Mouse (Mus musculus) forebrain, embryonic 15.5 days (tissue): ENCODE results near the gene Plxdc1. TPM values are rescaled to one million over a fixed set of nuclear protein-coding genes. Genes with fewer than 3 reads are reported as not detected.

ENCODE experiments used
- ATAC-seq: fragments of 200-750 bp; cut with Nextera tagmentation; replicated peaks from 2 replicates; pipeline ENCODE4 v1.8.0; 2017; ENCODE audit warnings: mild to moderate bottlenecking, moderate TSS enrichment, moderate library complexity
- H3K27ac ChIP-seq: fragments of 300-500 bp; sonication (generic); replicated peaks from 2 replicates; pipeline ENCODE4 v1.5.1; 2015; ENCODE audit warnings: mild to moderate bottlenecking, inconsistent platforms
- H3K27me3 ChIP-seq: fragments of 300-500 bp; sonication (generic); 2 replicates; pipeline ENCODE4 v1.6.1; 2015; ENCODE audit warnings: inconsistent platforms
- H3K36me3 ChIP-seq: fragments of 300-500 bp; sonication (generic); 2 replicates; pipeline ENCODE4 v1.6.1; 2015; ENCODE audit warnings: mild to moderate bottlenecking, inconsistent platforms
- H3K4me1 ChIP-seq: fragments of 300-500 bp; sonication (generic); 2 replicates; pipeline ENCODE4 v1.6.1; 2015; ENCODE audit warnings: inconsistent platforms
- H3K4me2 ChIP-seq: fragments of 300-500 bp; sonication (generic); replicated peaks from 2 replicates; pipeline ENCODE4 v1.6.1; 2015; ENCODE audit warnings: mild to moderate bottlenecking, inconsistent platforms
- H3K4me3 ChIP-seq: fragments of 300-500 bp; sonication (generic); 2 replicates; pipeline ENCODE4 v1.5.1; 2015; ENCODE audit warnings: mild to moderate bottlenecking, inconsistent platforms
- H3K9ac ChIP-seq: fragments of 300-500 bp; sonication (generic); replicated peaks from 2 replicates; pipeline ENCODE4 v1.6.1; 2015; ENCODE audit warnings: mild to moderate bottlenecking, inconsistent platforms
- H3K9me3 ChIP-seq: fragments of 300-500 bp; sonication (generic); 2 replicates; pipeline ENCODE4 v1.6.1; 2016; ENCODE audit warnings: inconsistent platforms
- WGBS: fragments of 180-500 bp; shearing (Covaris S2); methylation state at CpG from one replicate; pipeline ENCODE4 v1.1.7; 2015; ENCODE audit warnings: mixed read lengths; 5-methylcytosine and 5-hydroxymethylcytosine counted together
- polyA plus RNA-seq: library from polyadenylated mRNA; unstranded; fragments of >200 nt; fragmentation: Nextera tagmentation; extraction: Ambion mirVana; gene quantifications from 2 replicates; pipeline ENCODE4 v1.2.1, GENCODE M21; 2015

The Plxdc1 gene
- polyA plus RNA-seq, 1 experiment from 2014 or later = 0.65 TPM

DNA sequence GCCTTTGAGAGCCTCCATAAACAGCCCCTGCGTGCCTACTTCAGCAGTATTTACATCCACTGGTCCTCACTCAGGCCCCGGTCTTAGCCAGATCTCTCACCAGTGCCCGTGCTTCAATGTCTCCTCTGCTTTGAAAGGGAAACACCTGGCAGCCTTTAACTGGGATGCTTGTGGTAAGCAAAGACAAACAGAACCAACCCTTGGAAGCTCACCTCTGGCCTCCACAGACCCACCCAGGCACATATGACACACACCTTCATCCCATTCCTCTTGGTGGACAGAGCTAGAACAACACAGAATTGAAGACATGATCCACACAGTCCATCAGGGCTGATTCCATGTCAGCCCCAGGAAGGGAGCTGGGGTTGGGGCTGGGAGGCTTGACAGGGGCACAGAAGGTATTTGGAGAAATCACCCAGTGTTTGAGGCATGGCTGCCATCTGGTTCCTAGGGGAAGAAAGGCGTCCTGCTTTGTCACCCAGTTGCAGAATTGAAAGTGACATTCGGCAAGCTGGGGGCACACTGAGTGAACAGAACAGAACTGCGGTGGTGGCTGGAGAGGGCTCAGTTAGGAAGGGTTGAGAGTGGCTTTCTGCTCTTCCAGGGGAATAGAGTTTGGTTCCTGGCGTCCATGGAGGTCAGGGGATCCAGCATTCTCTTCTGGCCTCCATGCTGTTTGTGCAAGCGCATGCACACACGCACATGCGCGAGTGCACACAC is 12.0 kb upstream of the Plxdc1 start:
- Histone ChIP-seq H3K27me3 (no peaks in the 10 kb centered on the region), H3K27ac (no peak overlapping the region), H3K36me3 (0 out of 2 replicates have a peak, but pooled peaks cover 3% of the 10 kb centered on the region), H3K4me2 (no peak overlapping the region), H3K9me3 (no peaks in the 10 kb centered on the region), H3K9ac (no peak overlapping the region), H3K4me3 (no peak overlapping the region), H3K4me1 (peaks cover 28% of the 10 kb centered on the region)
- 80% methylated on average over 11 of the region's 11 CpGs for WGBS
- ATAC-seq = no peak

- Histone ChIP-seq H3K4me2 (no peak overlapping the region), H3K9me3 (no peaks in the 10 kb centered on the region), H3K4me1 (peaks cover 21% of the 10 kb centered on the region), H3K27me3 (no peaks in the 10 kb centered on the region), H3K9ac (no peak overlapping the region), H3K4me3 (no peak overlapping the region), H3K27ac (no peak overlapping the region), H3K36me3 (no peaks in the 10 kb centered on the region)
- 74% methylated on average over 8 of the region's 8 CpGs for WGBS
- no peak for ATAC-seq
These were observed 11.2 kb upstream of the Plxdc1 start for GRCm38 (mm10) chr11:97997387-97997960.

DNA sequence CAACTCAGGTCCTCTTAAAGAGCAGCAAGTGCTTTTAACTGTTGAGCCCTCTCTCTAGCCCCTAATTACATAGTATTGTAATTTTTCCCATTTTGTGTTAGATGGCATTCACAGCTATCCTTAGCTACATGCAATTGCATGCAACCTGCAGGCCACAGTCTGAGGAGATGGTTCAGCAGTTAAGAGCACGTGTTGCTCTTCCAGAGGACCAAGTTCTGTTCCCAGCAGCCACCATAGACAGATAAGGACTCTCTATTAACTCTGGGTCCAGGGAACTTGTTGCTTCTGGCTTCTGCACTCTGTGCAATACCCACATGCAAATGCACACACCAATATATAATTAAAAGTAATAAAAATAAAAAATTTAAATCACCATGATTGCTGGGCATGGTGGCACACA is 10.4 kb upstream of the Plxdc1 start:
- H3K4me1 ChIP-seq = peaks cover 17% of the 10 kb centered on the region
- no peak overlapping the region for H3K9ac ChIP-seq
- H3K9me3 ChIP-seq = no peaks in the 10 kb centered on the region
- H3K27ac ChIP-seq = no peak overlapping the region
- H3K4me3 ChIP-seq = no peak overlapping the region
- no peak overlapping the region for H3K4me2 ChIP-seq
- no peaks in the 10 kb centered on the region for H3K27me3 ChIP-seq
- H3K36me3 ChIP-seq = no peaks in the 10 kb centered on the region
- no peak for ATAC-seq
- 74% methylated on average over 1 of the region's 1 CpGs for WGBS

GRCm38 (mm10) chr11:97995564-97996288 is 9.5 kb upstream of the Plxdc1 start, which contains the start of gene Arl5c:
TSS of gene Arl5c (minus strand) at chr11:97996181.
- Histone ChIP-seq H3K4me2 (peak within 1 kb of the TSS; percentile 91), H3K9me3 (no peaks in the 10 kb centered on the region), H3K27me3 (no peaks in the 10 kb centered on the region), H3K4me1 (peaks cover 17% of the 10 kb centered on the region), H3K9ac (peak within 1 kb of the TSS; percentile 42), H3K36me3 (no peaks in the 10 kb centered on the region), H3K4me3 (peak within 1 kb of the TSS; percentile 45), H3K27ac (no peak within 1 kb of the TSS)
- under 1% methylated on average over 25 of the region's 26 CpGs for WGBS
- no peak; the same call in 1 of the 2 replicates for ATAC-seq

GRCm38 (mm10) chr11:97994539-97995100 is 8.4 kb upstream of the Plxdc1 start:
- Histone ChIP-seq H3K4me1 (peaks cover 26% of the 10 kb centered on the region), H3K36me3 (no peaks in the 10 kb centered on the region), H3K27ac (no peak overlapping the region), H3K4me3 (peak overlapping the region; percentile 45), H3K9ac (peak overlapping the region; percentile 42), H3K27me3 (no peaks in the 10 kb centered on the region), H3K4me2 (peak overlapping the region; percentile 91), H3K9me3 (no peaks in the 10 kb centered on the region)
- peak; percentile 57; the same call in 1 of the 2 replicates for ATAC-seq
- WGBS = 4% methylated on average over 13 of the region's 13 CpGs

GRCm38 (mm10) chr11:97988530-97989096 is 2.4 kb upstream of the Plxdc1 start:
- Histone ChIP-seq H3K9me3 (no peaks in the 10 kb centered on the region), H3K4me3 (peak overlapping the region; percentile 97), H3K27me3 (peaks cover 30% of the 10 kb centered on the region), H3K4me1 (peaks cover 36% of the 10 kb centered on the region), H3K9ac (peak overlapping the region; percentile 78), H3K36me3 (no peaks in the 10 kb centered on the region), H3K4me2 (peak overlapping the region; percentile 60), H3K27ac (peak overlapping the region; percentile 91)
- WGBS = 0% methylated on average over 26 of the region's 26 CpGs
- peak; percentile 92 for ATAC-seq

- Histone ChIP-seq H3K36me3 (no peaks in the 10 kb centered on the region), H3K9ac (peak overlapping the region; percentile 78), H3K27ac (peak overlapping the region; percentile 91), H3K9me3 (no peaks in the 10 kb centered on the region), H3K27me3 (peaks cover 30% of the 10 kb centered on the region), H3K4me2 (peak overlapping the region; percentile 82), H3K4me1 (peaks cover 36% of the 10 kb centered on the region), H3K4me3 (peak overlapping the region; percentile 97)
- ATAC-seq = peak; percentile 76
- under 1% methylated on average over 42 of the region's 42 CpGs for WGBS
These were observed 1.6 kb upstream of the Plxdc1 start for GRCm38 (mm10) chr11:97987551-97988526.

GRCm38 (mm10) chr11:97986738-97987465 is 658 bp upstream of the Plxdc1 start:
- Histone ChIP-seq H3K36me3 (no peaks in the 10 kb centered on the region), H3K9ac (peak overlapping the region; percentile 58; the same call in 1 of the 2 replicates), H3K4me3 (peak overlapping the region; percentile 97), H3K4me1 (peaks cover 36% of the 10 kb centered on the region), H3K27ac (no peak overlapping the region), H3K27me3 (peaks cover 30% of the 10 kb centered on the region), H3K4me2 (peak overlapping the region; percentile 82), H3K9me3 (no peaks in the 10 kb centered on the region)
- ATAC-seq = no peak
- 25% methylated on average over 16 of the region's 17 CpGs for WGBS

DNA sequence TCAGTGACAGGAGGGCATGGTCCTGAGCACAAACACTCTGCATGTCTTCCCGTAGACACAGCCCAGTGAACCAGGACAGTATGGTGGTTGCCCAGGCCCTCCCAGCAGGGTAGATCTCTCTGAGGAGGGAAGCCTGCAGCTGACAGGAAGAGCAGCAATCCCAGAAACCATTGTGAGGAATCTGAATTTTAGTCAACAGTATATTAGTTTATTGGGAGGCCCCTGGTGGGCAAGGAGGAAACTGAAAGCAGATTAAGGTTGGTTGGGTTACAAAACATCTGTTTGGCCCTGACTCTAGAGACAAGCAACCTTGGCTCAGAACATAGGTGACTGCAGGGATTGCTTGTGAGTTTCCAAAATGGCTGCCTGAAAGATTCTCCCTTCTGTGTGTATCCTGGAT is 2.3 kb downstream of the Plxdc1 start:
- Histone ChIP-seq H3K36me3 (no peaks in the 10 kb centered on the region), H3K4me3 (no peak overlapping the region), H3K9me3 (no peaks in the 10 kb centered on the region), H3K27me3 (peaks cover 30% of the 10 kb centered on the region), H3K9ac (no peak overlapping the region), H3K4me2 (no peak overlapping the region), H3K4me1 (peaks cover 21% of the 10 kb centered on the region), H3K27ac (no peak overlapping the region)
- no peak for ATAC-seq
- WGBS = 67% methylated on average over 1 of the region's 1 CpGs

DNA sequence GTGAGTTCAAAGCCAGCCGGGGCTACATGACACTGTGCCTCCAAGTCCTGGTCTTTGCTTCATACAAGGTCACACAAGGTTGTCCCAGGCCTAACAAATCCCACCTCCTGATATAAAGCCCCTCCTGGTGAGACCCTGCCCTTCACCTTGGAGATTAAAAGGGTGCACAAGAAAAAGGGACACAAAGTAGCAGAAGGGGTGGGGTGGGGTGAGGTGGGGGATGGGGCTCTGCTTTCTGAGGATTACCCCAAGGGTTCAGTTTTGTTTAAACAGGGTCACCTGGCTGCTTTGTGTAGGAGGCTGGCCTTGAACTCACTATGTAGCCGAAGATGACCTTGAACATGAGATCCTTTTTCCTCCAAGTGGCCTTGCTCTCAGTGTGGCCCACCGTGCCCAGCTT is 2.7 kb downstream of the Plxdc1 start:
- no peaks in the 10 kb centered on the region for H3K9me3 ChIP-seq
- H3K4me1 ChIP-seq = peaks cover 21% of the 10 kb centered on the region
- no peak overlapping the region for H3K27ac ChIP-seq
- H3K4me2 ChIP-seq = no peak overlapping the region
- H3K9ac ChIP-seq = no peak overlapping the region
- 86% methylated on average over 3 of the region's 3 CpGs for WGBS
- H3K27me3 ChIP-seq = peaks cover 30% of the 10 kb centered on the region
- H3K4me3 ChIP-seq = no peak overlapping the region
- no peaks in the 10 kb centered on the region for H3K36me3 ChIP-seq
- ATAC-seq = no peak
